Comparison of ENCODE assay signal across 8 mouse cellular contexts in genomic region chr2:119476166-119476565, GRCm38 (mm10). TPM values are rescaled to one million over a fixed set of nuclear protein-coding genes. Genes with fewer than 3 reads are reported as not detected.
DNase-seq lines count a peak whose midpoint lies in the region; ATAC-seq lines count a peak whose summit lies in the region.

No protein-coding gene starts in this region.

- H3K4me1 ChIP-seq in erythroblast, embryonic 14.5 days (ENCODE audit: control insufficient read depth) = peaks cover 38% of the 10 kb centered on the region
- H3K4me1 ChIP-seq in neural tube, embryonic 11.5 days (ENCODE audit: control insufficient read depth, insufficient read depth, low read length) = peaks cover 5% of the 10 kb centered on the region
- peaks cover 5% of the 10 kb centered on the region; the same call in 1 of the 2 replicates for H3K4me1 ChIP-seq in limb, embryonic 15.5 days
- H3K4me1 ChIP-seq in stomach, embryonic 16.5 days (ENCODE audit: control insufficient read depth, insufficient read depth, low read length) = peaks cover 16% of the 10 kb centered on the region

- ATAC-seq in erythroblast, adult 5-6 weeks (replicated peaks; ENCODE audit: low FRiP score, poor library complexity, severe bottlenecking) = no peak
- no peak for ATAC-seq in neural tube, embryonic 11.5 days (ENCODE audit: insufficient read depth, low FRiP score, low TSS enrichment)
- no peak for ATAC-seq in limb, embryonic 15.5 days (ENCODE audit: insufficient number of reproducible peaks, low FRiP score, low TSS enrichment, low read depth)
- ATAC-seq in stomach, embryonic 16.5 days (ENCODE audit: insufficient read depth, low FRiP score) = no peak
- ATAC-seq in megakaryocyte progenitor cell, adult 5-6 weeks (replicated peaks; ENCODE audit: poor library complexity) = no peak

- H3K36me3 ChIP-seq in erythroblast, embryonic 14.5 days (ENCODE audit: control insufficient read depth) = peaks cover 8% of the 10 kb centered on the region
- no peaks in the 10 kb centered on the region for H3K36me3 ChIP-seq in neural tube, embryonic 11.5 days (ENCODE audit: control insufficient read depth, insufficient read depth, low read length)
- 0 out of 2 replicates have a peak, but pooled peaks cover 3% of the 10 kb centered on the region for H3K36me3 ChIP-seq in limb, embryonic 15.5 days
- no peaks in the 10 kb centered on the region for H3K36me3 ChIP-seq in stomach, embryonic 16.5 days (ENCODE audit: control insufficient read depth, insufficient read depth, low read length)

- no peak for DNase-seq in neural tube, embryonic 11.5 days (ENCODE audit: low spot score)
- DNase-seq in neural tube, embryonic 10.5 days (ENCODE audit: extremely low spot score, low spot score) = no peak
- no peak for DNase-seq in frontal cortex, adult 2 months (ENCODE audit: extremely low spot score in 1 of 2, low spot score in 1 of 2)

- H3K9ac ChIP-seq in neural tube, embryonic 11.5 days (ENCODE audit: low read length) = peak overlapping the region; percentile 98; the same call in 1 of the 2 replicates
- 0 out of 2 replicates have a peak overlapping the region, but pooled peaks have one; percentile 14 for H3K9ac ChIP-seq in limb, embryonic 15.5 days
- peak overlapping the region; percentile 100 for H3K9ac ChIP-seq in stomach, embryonic 16.5 days (ENCODE audit: low read length)

- H3K4me3 ChIP-seq in erythroblast, embryonic 14.5 days (replicated peaks) = peak overlapping the region; percentile 95
- peak overlapping the region; percentile 98 for H3K4me3 ChIP-seq in neural tube, embryonic 11.5 days (ENCODE audit: low read depth, low read length)
- H3K4me3 ChIP-seq in limb, embryonic 15.5 days = peak overlapping the region; percentile 84
- peak overlapping the region; percentile 99 for H3K4me3 ChIP-seq in stomach, embryonic 16.5 days (replicated peaks; ENCODE audit: low read length)

- H3K27ac ChIP-seq in neural tube, embryonic 11.5 days (ENCODE audit: low read depth, low read length) = no peak overlapping the region
- peak overlapping the region; percentile 99 for H3K27ac ChIP-seq in limb, embryonic 15.5 days
- peak overlapping the region; percentile 97 for H3K27ac ChIP-seq in stomach, embryonic 16.5 days (ENCODE audit: low read length)

- no peaks in the 10 kb centered on the region for H3K9me3 ChIP-seq in erythroblast, embryonic 14.5 days (ENCODE audit: control insufficient read depth, low read length)
- no peaks in the 10 kb centered on the region for H3K9me3 ChIP-seq in neural tube, embryonic 11.5 days (ENCODE audit: control insufficient read depth, low read length)
- H3K9me3 ChIP-seq in limb, embryonic 15.5 days = no peaks in the 10 kb centered on the region
- no peaks in the 10 kb centered on the region for H3K9me3 ChIP-seq in stomach, embryonic 16.5 days (replicated peaks; ENCODE audit: control insufficient read depth, low read length)

- H3K27me3 ChIP-seq in erythroblast, embryonic 14.5 days (ENCODE audit: control insufficient read depth) = no peaks in the 10 kb centered on the region
- H3K27me3 ChIP-seq in neural tube, embryonic 11.5 days (ENCODE audit: control insufficient read depth, insufficient read depth, low read length) = no peaks in the 10 kb centered on the region
- no peaks in the 10 kb centered on the region for H3K27me3 ChIP-seq in limb, embryonic 15.5 days
- H3K27me3 ChIP-seq in stomach, embryonic 16.5 days (ENCODE audit: control insufficient read depth, insufficient read depth, low read length) = no peaks in the 10 kb centered on the region

- WGBS in neural tube, embryonic 11.5 days = 28% methylated on average over 7 of the region's 7 CpGs
- 9% methylated on average over 7 of the region's 7 CpGs for WGBS in limb, embryonic 15.5 days
- WGBS in stomach, embryonic 16.5 days = 12% methylated on average over 7 of the region's 7 CpGs

- H3K4me2 ChIP-seq in neural tube, embryonic 11.5 days (ENCODE audit: low read depth) = peak overlapping the region; percentile 83
- H3K4me2 ChIP-seq in limb, embryonic 15.5 days = peak overlapping the region; percentile 59
- H3K4me2 ChIP-seq in stomach, embryonic 16.5 days (ENCODE audit: low read depth, low read length) = peak overlapping the region; percentile 70

RNA-seq across cellular contexts. Expression of gene Ino80, which starts 1.3 kb away (rescaled TPM):
- polyA plus RNA-seq in erythroblast, embryonic 14.5 days (2012) = 0.22 and 0.26 TPM in 2 replicates
- total RNA-seq in erythroblast, adult 5-6 weeks (2015; ENCODE audit: low replicate concordance) = 8.6 and 10.9 TPM in 2 replicates
- total RNA-seq in erythroblast, adult 5-6 weeks (2017; ENCODE audit: low replicate concordance) = 6.6 and 7.6 TPM in 2 replicates
- polyA plus RNA-seq in neural tube, embryonic 11.5 days (2014; fragmentation: Nextera tagmentation; extraction: Ambion mirVana) = 4.5 and 4.6 TPM in 2 replicates
- polyA plus RNA-seq in limb, embryonic 15.5 days (2015; fragmentation: Nextera tagmentation; extraction: Ambion mirVana) = 3.5 and 4.0 TPM in 2 replicates
- polyA plus RNA-seq in stomach, embryonic 16.5 days (2015; fragmentation: Nextera tagmentation; extraction: Ambion mirVana) = 3.6 and 3.9 TPM in 2 replicates
- 14.4 and 15.4 TPM in 2 replicates for polyA plus RNA-seq in frontal cortex, adult 2 months (2012; rRNA removed)
- 24.3 and 25.0 TPM in 2 replicates for total RNA-seq in megakaryocyte progenitor cell, adult 5-6 weeks (2015)
- total RNA-seq in megakaryocyte progenitor cell, adult 5-6 weeks (2017) = 21.5 and 25.4 TPM in 2 replicates

Comparison
In these comparisons a context has a peak if more than half of its experiments do, and no peak if none do; other contexts are left out.
1. H3K9ac ChIP-seq: peak in every context shown above with its lines; median percentile 100 in stomach, embryonic 16.5 days; 98 in neural tube, embryonic 11.5 days; 14 in limb, embryonic 15.5 days.